Mouse (Mus musculus): ENCODE measurements around the gene Ndst4. TPM values are rescaled to one million over a fixed set of nuclear protein-coding genes. Genes with fewer than 3 reads are reported as not detected.

Gene Ndst4
- polyA plus RNA-seq, 1 experiment from 2014 or later, result 0.38 TPM

DNA sequence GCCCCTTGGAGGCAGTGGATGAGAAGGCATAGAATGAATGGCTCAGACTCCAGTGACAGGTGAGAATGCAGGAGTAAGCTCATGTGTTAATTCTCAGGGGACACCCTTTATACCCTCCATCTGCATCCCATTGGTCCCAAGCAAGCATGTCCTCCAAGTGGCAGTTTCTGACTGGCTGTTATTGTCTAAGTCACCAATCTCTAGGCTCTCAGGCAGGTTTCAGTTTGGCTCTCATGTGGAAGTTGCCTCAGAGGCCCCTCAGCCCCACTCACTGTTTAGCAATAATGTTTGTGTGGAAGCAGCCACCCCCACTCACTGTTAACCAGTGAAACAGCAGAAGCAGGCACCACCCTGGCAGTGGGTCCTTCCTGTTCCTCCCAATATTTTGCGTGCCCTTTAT is 353.0 kb downstream of the Ndst4 start:
- no peaks in the 10 kb centered on the region for H3K4me1 ChIP-seq (ENCODE audit: control insufficient read depth, insufficient read depth, low read length)
- H3K27me3 ChIP-seq (replicated peaks; ENCODE audit: control insufficient read depth, insufficient read depth, low read length), result no peaks in the 10 kb centered on the region
- WGBS, result 65% methylated on average over 1 of the region's 1 CpGs
- DNase-seq (ENCODE audit: low spot score), result peak; percentile 22
- H3K36me3 ChIP-seq (ENCODE audit: control insufficient read depth, insufficient read depth, low read length), result no peaks in the 10 kb centered on the region
- ATAC-seq (ENCODE audit: low read depth), result no peak
- no peak overlapping the region for H3K4me2 ChIP-seq (ENCODE audit: low read depth, low read length)
- no peak overlapping the region for H3K27ac ChIP-seq (replicated peaks; ENCODE audit: low read depth, low read length)
- H3K9ac ChIP-seq (ENCODE audit: low read depth, low read length), result no peak overlapping the region
- H3K9me3 ChIP-seq (ENCODE audit: control insufficient read depth, low read length), result no peaks in the 10 kb centered on the region
- no peak overlapping the region for H3K4me3 ChIP-seq (ENCODE audit: low read depth, low read length)

- DNase-seq (ENCODE audit: low spot score) (no peak), ATAC-seq (ENCODE audit: low read depth) (no peak)
- Histone ChIP-seq H3K4me3 (ENCODE audit: low read depth, low read length) (no peak overlapping the region), H3K4me2 (ENCODE audit: low read depth, low read length) (no peak overlapping the region), H3K27me3 (replicated peaks; ENCODE audit: control insufficient read depth, insufficient read depth, low read length) (no peaks in the 10 kb centered on the region), H3K4me1 (ENCODE audit: control insufficient read depth, insufficient read depth, low read length) (no peaks in the 10 kb centered on the region), H3K9ac (ENCODE audit: low read depth, low read length) (no peak overlapping the region), H3K9me3 (ENCODE audit: control insufficient read depth, low read length) (no peaks in the 10 kb centered on the region), H3K27ac (replicated peaks; ENCODE audit: low read depth, low read length) (no peak overlapping the region), H3K36me3 (ENCODE audit: control insufficient read depth, insufficient read depth, low read length) (no peaks in the 10 kb centered on the region)
Measured at GRCm38 (mm10) chr3:125760711-125761110, 356.8 kb downstream of the Ndst4 start.

Measured in embryonic facial prominence, embryonic 14.5 days (tissue).